Mouse (Mus musculus) megakaryocyte, embryonic 14.5 days (primary cell): ENCODE results near the gene Saysd1.

Source experiments
- FLI1 ChIP-seq: IDR thresholded peaks from 2 replicates; pipeline ENCODE4 v1.6.1; 2012; ENCODE audit warnings: low read length, inconsistent platforms, mixed read lengths
- GATA1 ChIP-seq: IDR thresholded peaks from 3 replicates; pipeline ENCODE4 v1.6.1; 2012; ENCODE audit warnings: mixed read lengths, low read length, inconsistent platforms, borderline replicate concordance

DNA sequence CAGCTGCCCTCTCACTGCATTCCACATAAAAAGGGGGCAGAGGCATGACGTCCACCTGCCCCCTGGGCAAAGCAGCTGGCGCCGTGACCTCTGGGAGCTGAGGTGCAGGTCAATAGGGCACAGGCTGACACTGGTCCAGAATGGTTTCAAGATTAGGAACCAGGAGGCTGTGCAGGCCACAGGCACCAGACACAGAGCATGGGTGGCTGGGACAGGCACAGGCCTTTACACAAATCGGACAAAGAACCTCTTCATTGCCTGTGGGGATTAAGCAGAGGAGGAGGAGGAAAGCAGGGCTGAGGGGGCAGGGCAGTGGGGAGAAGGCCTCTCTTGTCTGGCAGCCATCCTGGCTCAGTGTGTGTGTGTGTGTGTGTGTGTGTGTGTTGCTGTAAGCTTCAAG lies 5.8 kb upstream of the Saysd1 start:
- TF ChIP-seq GATA1, result no peak
- TF ChIP-seq FLI1, result no peak
